Mouse (Mus musculus) CH12.LX (cell line): ENCODE data around the gene Lrrc18.

Experiments used
- BHLHE40 ChIP-seq: IDR thresholded peaks from 2 replicates; pipeline ENCODE4 v1.6.1; 2011; ENCODE audit warnings: mild to moderate bottlenecking, low read depth, low read length, improper control_type of control experiment
- CTCF ChIP-seq, 2 experiments: IDR thresholded peaks in 1 of 2; conservative IDR thresholded peaks in 1 of 2; 2 replicates each; pipeline ENCODE4 v1.5.1; 2011 to 2012; ENCODE audit warnings: low read depth in 2 of 2, low read length in 2 of 2, improper control_type of control experiment in 1 of 2, inconsistent platforms in 1 of 2, mild to moderate bottlenecking in 1 of 2, moderate library complexity in 1 of 2
- E2F4 ChIP-seq: IDR thresholded peaks from 2 replicates; pipeline ENCODE4 v1.6.1; 2011; ENCODE audit warnings: low read depth, low read length, improper control_type of control experiment; ENCODE audit not compliant: insufficient replicate concordance
- NRF1 ChIP-seq: IDR thresholded peaks from 2 replicates; pipeline ENCODE4 v1.6.1; 2014; ENCODE audit warnings: low read depth, mild to moderate bottlenecking, inconsistent platforms, low read length, improper control_type of control experiment, moderate library complexity
- POLR2A ChIP-seq: IDR thresholded peaks from 2 replicates; pipeline ENCODE4 v1.6.1; 2011; ENCODE audit warnings: low read depth, mild to moderate bottlenecking, improper control_type of control experiment, low read length
- RCOR1 ChIP-seq: conservative IDR thresholded peaks from 2 replicates; pipeline ENCODE4 v1.6.1; 2012; ENCODE audit warnings: low read depth, mild to moderate bottlenecking, inconsistent platforms, low read length, improper control_type of control experiment
- TCF12 ChIP-seq: IDR thresholded peaks from 2 replicates; pipeline ENCODE4 v1.6.1; 2014; ENCODE audit warnings: low read depth, mild to moderate bottlenecking, inconsistent platforms, low read length, improper control_type of control experiment

GRCm38 (mm10) chr14:33019050-33019449, 27.9 kb downstream of the Lrrc18 start:
- TF ChIP-seq CTCF (conservative IDR thresholded peaks at IDR 0.05 in 1 of 2, IDR thresholded peaks at IDR 0.05 in 1 of 2; ENCODE audit: low read depth in 2 of 2, low read length in 2 of 2): no peak
- TF ChIP-seq POLR2A: no peak
- TF ChIP-seq E2F4: no peak
- TF ChIP-seq BHLHE40: no peak
- TF ChIP-seq RCOR1: no peak
- TF ChIP-seq TCF12: no peak
- no peak for TF ChIP-seq NRF1
